Mouse (Mus musculus): Measurements from ENCODE around the gene Tbc1d9. TPM values are rescaled to one million over a fixed set of nuclear protein-coding genes. Genes with fewer than 3 reads are reported as not detected.

Gene Tbc1d9
- polyA plus RNA-seq, 1 experiment from 2014 or later, result 1.1 TPM

DNA sequence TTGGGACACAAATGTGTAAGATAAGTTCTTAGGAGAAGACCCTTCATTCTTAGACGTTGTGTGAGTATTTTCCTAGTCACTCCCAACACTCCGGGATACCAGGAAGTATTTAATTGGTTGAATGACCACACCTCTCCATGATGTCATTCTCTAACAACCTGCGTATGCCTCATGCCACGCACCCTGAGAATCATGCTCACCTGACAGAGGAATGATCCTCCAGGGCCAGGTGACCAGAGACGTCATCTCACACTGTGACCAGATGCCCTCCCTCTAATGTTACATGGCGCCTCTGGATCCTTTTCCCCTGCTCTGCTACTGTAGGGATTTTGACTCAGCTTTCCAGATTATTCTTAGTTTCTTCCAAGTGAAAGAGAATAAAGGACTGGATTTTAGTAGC is 16.0 kb upstream of the Tbc1d9 start:
- Histone ChIP-seq H3K36me3 (ENCODE audit: control insufficient read depth, insufficient read depth, low read length) (no peaks in the 10 kb centered on the region), H3K27ac (replicated peaks in 1 of 2; ENCODE audit: control insufficient read depth in 1 of 2, insufficient read depth in 1 of 2, low read depth in 2 of 2, low read length in 2 of 2) (no peak overlapping the region), H3K4me2 (ENCODE audit: low read length) (no peak overlapping the region), H3K9me3 (ENCODE audit: control insufficient read depth, low read length) (no peaks in the 10 kb centered on the region), H3K4me3 (ENCODE audit: control insufficient read depth in 1 of 2, insufficient read depth in 1 of 2, low read depth in 1 of 2, low read length in 2 of 2) (no peak overlapping the region), H3K4me1 (ENCODE audit: control insufficient read depth in 2 of 2, insufficient read depth in 2 of 2, low read length in 2 of 2) (no peaks in the 10 kb centered on the region), H3K27me3 (ENCODE audit: control insufficient read depth, insufficient read depth, low read length) (no peaks in the 10 kb centered on the region), H3K9ac (ENCODE audit: low read length) (no peak overlapping the region)
- ATAC-seq (ENCODE audit: insufficient number of reproducible peaks, insufficient read depth, low FRiP score, low read depth), result no peak
- WGBS, result 82% methylated on average over 6 of the region's 6 CpGs

DNA sequence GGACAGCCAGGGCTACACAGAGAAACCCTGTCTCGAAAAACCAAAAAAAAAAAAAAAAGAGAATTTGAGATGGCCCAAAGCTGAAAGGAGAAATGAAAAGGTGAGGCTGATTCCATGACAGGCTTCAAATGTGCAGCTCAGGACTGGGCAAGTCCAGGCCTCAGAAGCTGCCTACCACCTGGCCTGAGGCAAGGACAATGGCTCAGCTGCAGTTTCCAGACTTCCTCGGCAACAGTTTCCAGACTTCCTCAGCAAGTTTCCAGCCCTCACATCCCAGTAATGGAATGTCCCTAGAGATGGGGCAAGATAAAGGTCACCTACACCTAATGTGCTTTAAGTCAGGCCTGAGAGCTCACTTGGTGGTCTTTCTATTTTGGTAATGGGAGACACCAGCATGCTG is 13.1 kb upstream of the Tbc1d9 start:
- no peaks in the 10 kb centered on the region for H3K36me3 ChIP-seq (ENCODE audit: control insufficient read depth, insufficient read depth, low read length)
- no peaks in the 10 kb centered on the region for H3K9me3 ChIP-seq (ENCODE audit: control insufficient read depth, low read length)
- H3K27me3 ChIP-seq (ENCODE audit: control insufficient read depth, insufficient read depth, low read length), result no peaks in the 10 kb centered on the region
- no peaks in the 10 kb centered on the region for H3K4me1 ChIP-seq (ENCODE audit: control insufficient read depth in 2 of 2, insufficient read depth in 2 of 2, low read length in 2 of 2)
- H3K9ac ChIP-seq (ENCODE audit: low read length), result no peak overlapping the region
- no peak overlapping the region for H3K4me2 ChIP-seq (ENCODE audit: low read length)
- no peak for ATAC-seq (ENCODE audit: insufficient number of reproducible peaks, insufficient read depth, low FRiP score, low read depth)
- 61% methylated on average over 1 of the region's 2 CpGs for WGBS
- H3K27ac ChIP-seq (replicated peaks in 1 of 2; ENCODE audit: control insufficient read depth in 1 of 2, insufficient read depth in 1 of 2, low read depth in 2 of 2, low read length in 2 of 2), result no peak overlapping the region
- no peak overlapping the region for H3K4me3 ChIP-seq (ENCODE audit: control insufficient read depth in 1 of 2, insufficient read depth in 1 of 2, low read depth in 1 of 2, low read length in 2 of 2)

DNA sequence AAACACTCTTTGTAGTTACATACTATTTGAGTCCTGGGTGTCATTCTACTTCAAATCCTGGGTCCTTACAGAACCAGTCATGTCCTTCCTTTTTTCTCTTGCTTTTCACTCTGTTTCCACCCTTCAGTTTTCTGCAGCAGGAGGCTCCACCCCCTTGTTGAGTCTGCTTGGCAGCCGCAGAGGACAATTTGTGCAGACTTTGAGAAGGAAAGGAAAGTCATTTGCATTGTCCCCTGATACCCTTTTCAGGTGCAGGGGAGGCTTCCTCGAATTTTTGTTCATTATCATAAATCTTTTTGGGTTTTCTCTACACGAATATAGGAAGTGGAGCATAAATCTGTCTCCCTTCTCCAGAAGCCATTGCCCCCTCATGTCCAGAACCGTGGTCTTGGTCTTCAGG is 12.7 kb upstream of the Tbc1d9 start:
- Histone ChIP-seq H3K27me3 (ENCODE audit: control insufficient read depth, insufficient read depth, low read length) (no peaks in the 10 kb centered on the region), H3K36me3 (ENCODE audit: control insufficient read depth, insufficient read depth, low read length) (no peaks in the 10 kb centered on the region), H3K4me3 (ENCODE audit: control insufficient read depth in 1 of 2, insufficient read depth in 1 of 2, low read depth in 1 of 2, low read length in 2 of 2) (no peak overlapping the region), H3K27ac (replicated peaks in 1 of 2; ENCODE audit: control insufficient read depth in 1 of 2, insufficient read depth in 1 of 2, low read depth in 2 of 2, low read length in 2 of 2) (no peak overlapping the region), H3K4me1 (ENCODE audit: control insufficient read depth in 2 of 2, insufficient read depth in 2 of 2, low read length in 2 of 2) (no peaks in the 10 kb centered on the region), H3K9ac (ENCODE audit: low read length) (no peak overlapping the region), H3K9me3 (ENCODE audit: control insufficient read depth, low read length) (no peaks in the 10 kb centered on the region), H3K4me2 (ENCODE audit: low read length) (no peak overlapping the region)
- no peak for ATAC-seq (ENCODE audit: insufficient number of reproducible peaks, insufficient read depth, low FRiP score, low read depth)
- WGBS, result 66% methylated on average over 4 of the region's 4 CpGs

DNA sequence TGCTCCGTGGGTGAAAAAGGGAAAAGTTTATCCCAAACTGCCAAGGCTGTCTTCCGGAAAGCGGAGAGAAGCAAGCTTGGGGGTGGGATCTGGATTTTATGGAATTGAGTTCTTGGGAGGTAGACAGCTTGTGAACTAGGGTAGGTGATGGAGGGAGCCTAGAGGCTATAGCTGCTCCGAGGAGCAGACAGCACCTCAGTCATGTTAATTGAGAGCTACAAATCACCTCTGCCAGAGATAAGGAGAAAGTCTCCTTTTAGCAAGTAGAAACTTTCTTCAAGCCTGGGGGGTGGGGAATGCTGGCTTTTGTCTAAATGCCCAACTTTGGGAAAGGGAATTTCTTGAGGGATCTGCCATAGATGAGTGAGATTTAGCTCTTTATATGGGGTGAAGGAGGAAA is 10.0 kb upstream of the Tbc1d9 start:
- Histone ChIP-seq H3K27me3 (ENCODE audit: control insufficient read depth, insufficient read depth, low read length) (no peaks in the 10 kb centered on the region), H3K36me3 (ENCODE audit: control insufficient read depth, insufficient read depth, low read length) (no peaks in the 10 kb centered on the region), H3K9me3 (ENCODE audit: control insufficient read depth, low read length) (no peaks in the 10 kb centered on the region), H3K4me3 (ENCODE audit: control insufficient read depth in 1 of 2, insufficient read depth in 1 of 2, low read depth in 1 of 2, low read length in 2 of 2) (no peak overlapping the region), H3K4me2 (ENCODE audit: low read length) (no peak overlapping the region), H3K9ac (ENCODE audit: low read length) (no peak overlapping the region), H3K27ac (replicated peaks in 1 of 2; ENCODE audit: control insufficient read depth in 1 of 2, insufficient read depth in 1 of 2, low read depth in 2 of 2, low read length in 2 of 2) (no peak overlapping the region), H3K4me1 (ENCODE audit: control insufficient read depth in 2 of 2, insufficient read depth in 2 of 2, low read length in 2 of 2) (no peaks in the 10 kb centered on the region)
- ATAC-seq (ENCODE audit: insufficient number of reproducible peaks, insufficient read depth, low FRiP score, low read depth), result no peak
- 37% methylated on average over 4 of the region's 4 CpGs for WGBS

DNA sequence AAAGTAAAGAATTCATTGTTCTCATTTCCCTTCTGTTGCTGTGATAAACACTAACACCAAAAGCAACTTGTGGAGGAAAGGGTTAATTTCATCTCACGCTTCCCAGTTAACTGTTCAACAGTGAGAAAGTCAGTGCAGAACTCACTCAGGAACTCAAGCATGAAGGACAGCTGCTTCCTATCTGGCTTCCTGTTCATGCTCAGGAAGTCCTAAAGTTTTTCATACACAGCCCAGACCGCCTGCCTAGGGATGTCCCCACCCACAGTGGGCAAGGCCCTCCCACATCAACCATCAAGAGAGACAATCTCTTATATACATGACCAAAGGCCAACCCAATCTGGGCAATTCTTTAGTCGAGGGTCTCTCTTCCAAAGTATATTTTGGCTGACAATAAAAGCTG is 6.2 kb upstream of the Tbc1d9 start:
- no peak for ATAC-seq (ENCODE audit: insufficient number of reproducible peaks, insufficient read depth, low FRiP score, low read depth)
- H3K27ac ChIP-seq (replicated peaks in 1 of 2; ENCODE audit: control insufficient read depth in 1 of 2, insufficient read depth in 1 of 2, low read depth in 2 of 2, low read length in 2 of 2), result no peak overlapping the region
- no peak overlapping the region for H3K9ac ChIP-seq (ENCODE audit: low read length)
- H3K4me3 ChIP-seq (ENCODE audit: control insufficient read depth in 1 of 2, insufficient read depth in 1 of 2, low read depth in 1 of 2, low read length in 2 of 2), result no peak overlapping the region
- H3K36me3 ChIP-seq (ENCODE audit: control insufficient read depth, insufficient read depth, low read length), result no peaks in the 10 kb centered on the region
- no peaks in the 10 kb centered on the region for H3K4me1 ChIP-seq (ENCODE audit: control insufficient read depth in 2 of 2, insufficient read depth in 2 of 2, low read length in 2 of 2)
- no peaks in the 10 kb centered on the region for H3K9me3 ChIP-seq (ENCODE audit: control insufficient read depth, low read length)
- peaks cover 9% of the 10 kb centered on the region; the same call in 1 of the 2 replicates for H3K27me3 ChIP-seq (ENCODE audit: control insufficient read depth, insufficient read depth, low read length)
- H3K4me2 ChIP-seq (ENCODE audit: low read length), result no peak overlapping the region
- WGBS, result 49% methylated on average over 3 of the region's 3 CpGs

DNA sequence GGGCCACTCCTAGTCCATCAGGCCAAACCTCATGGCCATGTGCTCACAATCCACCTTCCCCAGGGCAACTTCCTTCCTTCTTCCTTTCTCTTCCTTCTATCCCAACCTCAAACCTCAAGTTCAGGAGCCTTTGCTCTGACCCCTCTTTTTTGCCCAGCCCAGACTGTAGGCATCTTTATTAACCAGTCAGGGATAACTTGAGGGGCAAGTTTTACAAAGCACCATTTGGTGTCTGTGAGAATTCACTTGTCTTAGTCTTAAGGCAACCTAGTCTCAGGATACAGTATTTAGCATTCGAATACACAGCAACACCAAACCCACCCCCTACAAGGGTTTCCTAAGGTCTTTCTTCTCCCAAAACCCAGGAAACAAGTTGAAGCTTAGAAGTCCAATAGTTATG is 5.5 kb upstream of the Tbc1d9 start:
- ATAC-seq (ENCODE audit: insufficient number of reproducible peaks, insufficient read depth, low FRiP score, low read depth), result no peak
- H3K27me3 ChIP-seq (ENCODE audit: control insufficient read depth, insufficient read depth, low read length), result peaks cover 14% of the 10 kb centered on the region
- 62% methylated on average over 1 of the region's 1 CpGs for WGBS

DNA sequence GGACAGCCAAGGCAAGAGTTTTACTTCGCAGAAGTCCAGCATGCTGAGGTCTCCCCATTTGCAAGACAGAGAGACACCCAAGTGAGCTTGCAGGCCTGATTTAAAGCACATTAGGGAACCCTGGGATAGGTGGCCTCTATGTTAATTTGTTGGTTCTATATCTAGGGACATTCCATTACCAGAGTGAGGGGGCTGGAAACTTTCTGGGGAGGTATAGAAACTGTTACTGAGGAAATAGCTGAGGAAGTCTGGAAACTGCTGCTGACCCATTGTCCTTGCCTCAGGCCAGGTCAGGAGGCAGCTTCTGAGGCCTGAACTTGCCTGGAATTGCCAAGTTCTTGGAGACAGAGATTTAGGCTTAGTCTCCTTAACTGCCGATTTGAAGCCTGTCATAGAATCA is 4.5 kb upstream of the Tbc1d9 start:
- no peaks in the 10 kb centered on the region for H3K9me3 ChIP-seq (ENCODE audit: control insufficient read depth, low read length)
- H3K9ac ChIP-seq (ENCODE audit: low read length), result no peak overlapping the region
- peaks cover 0 to 4% of the 10 kb centered on the region in 2 experiments; a peak in 2 of 4 replicates for H3K4me1 ChIP-seq (ENCODE audit: control insufficient read depth in 2 of 2, insufficient read depth in 2 of 2, low read length in 2 of 2)
- no peaks in the 10 kb centered on the region for H3K36me3 ChIP-seq (ENCODE audit: control insufficient read depth, insufficient read depth, low read length)
- no peak overlapping the region for H3K4me3 ChIP-seq (ENCODE audit: control insufficient read depth in 1 of 2, insufficient read depth in 1 of 2, low read depth in 1 of 2, low read length in 2 of 2)
- H3K4me2 ChIP-seq (ENCODE audit: low read length), result no peak overlapping the region
- H3K27me3 ChIP-seq (ENCODE audit: control insufficient read depth, insufficient read depth, low read length), result peaks cover 18% of the 10 kb centered on the region
- ATAC-seq (ENCODE audit: insufficient number of reproducible peaks, insufficient read depth, low FRiP score, low read depth), result no peak
- WGBS, result 78% methylated on average over 2 of the region's 2 CpGs
- H3K27ac ChIP-seq (replicated peaks in 1 of 2; ENCODE audit: control insufficient read depth in 1 of 2, insufficient read depth in 1 of 2, low read depth in 2 of 2, low read length in 2 of 2), result no peak overlapping the region

More for the DNA sequence above, 5.5 kb upstream of the Tbc1d9 start:
- H3K9me3 ChIP-seq (ENCODE audit: control insufficient read depth, low read length), result no peaks in the 10 kb centered on the region
- no peaks in the 10 kb centered on the region for H3K36me3 ChIP-seq (ENCODE audit: control insufficient read depth, insufficient read depth, low read length)
- no peaks in the 10 kb centered on the region for H3K4me1 ChIP-seq (ENCODE audit: control insufficient read depth in 2 of 2, insufficient read depth in 2 of 2, low read length in 2 of 2)
- no peak overlapping the region for H3K9ac ChIP-seq (ENCODE audit: low read length)
- H3K4me2 ChIP-seq (ENCODE audit: low read length), result no peak overlapping the region
- no peak overlapping the region for H3K4me3 ChIP-seq (ENCODE audit: control insufficient read depth in 1 of 2, insufficient read depth in 1 of 2, low read depth in 1 of 2, low read length in 2 of 2)
- H3K27ac ChIP-seq (replicated peaks in 1 of 2; ENCODE audit: control insufficient read depth in 1 of 2, insufficient read depth in 1 of 2, low read depth in 2 of 2, low read length in 2 of 2), result no peak overlapping the region
